ENCODE assay signal across 10 mouse cellular contexts in genomic region chr1:33751283-33751682, GRCm38 (mm10). TPM values are rescaled to one million over a fixed set of nuclear protein-coding genes. Genes with fewer than 3 reads are reported as not detected.
DNase-seq lines count a peak whose midpoint lies in the region; ATAC-seq and TF ChIP-seq lines count a peak whose summit lies in the region.
"Had no signal": no experiment of that assay in that cellular context is flagged by ENCODE, and none has a peak within 500 bp of the region (broad histone marks: within the 10 kb centered on the region; RNA-seq: fewer than 3 reads in every experiment).

No protein-coding gene starts in this region.

- DNase-seq in heart, adult 18-20 months = peak; percentile 26 to 47
- DNase-seq in heart, adult 11 months = no peak
- peak; percentile 29 for DNase-seq in A20 (ENCODE audit: low read depth, low spot score)
- peak; percentile 77 for DNase-seq in cerebellum, adult 9-10 months
- peak; percentile 35 to 39 for DNase-seq in layer of hippocampus, adult 2 months (ENCODE audit: low spot score in 2 of 2)
- DNase-seq in thymus, postnatal 10 days (ENCODE audit: low spot score in 2 of 2) = no peak
- DNase-seq: lung, postnatal 4 days; thymus, postnatal 4 days had no signal

- no peak overlapping the region for H3K9ac ChIP-seq in intestine, postnatal 0 days (ENCODE audit: low read depth, low read length)

- WGBS in intestine, postnatal 0 days = 86% methylated on average over 10 of the region's 10 CpGs

- H3K4me3 ChIP-seq in layer of hippocampus, adult 2 months = no peak overlapping the region
- no peak overlapping the region for H3K4me3 ChIP-seq in intestine, postnatal 0 days (ENCODE audit: low read depth, low read length)

- no peaks in the 10 kb centered on the region for H3K4me1 ChIP-seq in intestine, postnatal 0 days (replicated peaks; ENCODE audit: control insufficient read depth, insufficient read depth, low read length)

- no peaks in the 10 kb centered on the region for H3K9me3 ChIP-seq in intestine, postnatal 0 days (ENCODE audit: control insufficient read depth)

- no peaks in the 10 kb centered on the region for H3K36me3 ChIP-seq in intestine, postnatal 0 days (ENCODE audit: control insufficient read depth, insufficient read depth)

- TF ChIP-seq CTCF in layer of hippocampus, adult 2 months (conservative IDR thresholded peaks at IDR 0.05) = no peak
- TF ChIP-seq CTCF in intestine, postnatal 0 days (IDR thresholded peaks at IDR 0.05; ENCODE audit: low read depth) = no peak

- H3K27ac ChIP-seq in layer of hippocampus, adult 2 months = no peak overlapping the region
- H3K27ac ChIP-seq in intestine, postnatal 0 days (ENCODE audit: low read depth, low read length) = no peak overlapping the region

- H3K4me2 ChIP-seq in intestine, postnatal 0 days (replicated peaks; ENCODE audit: low read depth) = no peak overlapping the region

- no peak for ATAC-seq in intestine, postnatal 0 days
- ATAC-seq in granulocyte monocyte progenitor cell, adult 5-6 weeks (replicated peaks; ENCODE audit: poor library complexity, severe bottlenecking) = no peak

- H3K27me3 ChIP-seq in intestine, postnatal 0 days (replicated peaks; ENCODE audit: control insufficient read depth, insufficient read depth, low read length) = no peaks in the 10 kb centered on the region

RNA-seq across cellular contexts. Expression of gene Bag2, which starts 6.3 kb away (rescaled TPM):
- total RNA-seq in heart, adult 18-20 months (2021) = 10 to 100 TPM; 34.4 to 39.9 TPM
- total RNA-seq in layer of hippocampus, adult 2 months (2021) = 10 to 100 TPM in 1 of 2 experiments, 1 to 10 TPM in 1; 9.8 to 10.1 TPM
- 26.0 and 27.4 TPM in 2 replicates for polyA plus RNA-seq in intestine, postnatal 0 days (2015; fragmentation: Nextera tagmentation; extraction: Ambion mirVana)
- total RNA-seq in granulocyte monocyte progenitor cell, adult 5-6 weeks (2014; fragmentation: Nextera tagmentation) = 27.4 and 28.0 TPM in 2 replicates
- 25.5 and 26.5 TPM in 2 replicates for total RNA-seq in granulocyte monocyte progenitor cell, adult 5-6 weeks (2017)

RNA-seq across cellular contexts. Expression of gene Rab23, which starts 31.6 kb away (rescaled TPM):
- total RNA-seq in heart, adult 18-20 months (2021) = 10 to 100 TPM in 1 of 2 experiments, 1 to 10 TPM in 1; 7.8 to 10.4 TPM
- total RNA-seq in layer of hippocampus, adult 2 months (2021) = 10 to 100 TPM; 22.6 to 28.4 TPM
- polyA plus RNA-seq in intestine, postnatal 0 days (2015; fragmentation: Nextera tagmentation; extraction: Ambion mirVana) = 9.7 and 11.5 TPM in 2 replicates
- total RNA-seq in granulocyte monocyte progenitor cell, adult 5-6 weeks (2014; fragmentation: Nextera tagmentation) = 3.6 and 8.4 TPM in 2 replicates
- total RNA-seq in granulocyte monocyte progenitor cell, adult 5-6 weeks (2017) = 2.3 and 2.4 TPM in 2 replicates

Comparison
In these comparisons a context has a peak if more than half of its experiments do, and no peak if none do; other contexts are left out.
1. DNase-seq: peak in heart, adult 18-20 months (2 of 2), A20 (single experiment), cerebellum, adult 9-10 months (single experiment) and layer of hippocampus, adult 2 months (2 of 2); none in heart, adult 11 months (single experiment) and thymus, postnatal 10 days (0 of 2).